Mouse (Mus musculus) liver, embryonic 14.5 days (tissue): Measurements from ENCODE around the gene Limk2. TPM values are rescaled to one million over a fixed set of nuclear protein-coding genes. Genes with fewer than 3 reads are reported as not detected.

Source experiments
- ATAC-seq: fragments of 200-750 bp; cut with Nextera tagmentation; 2 replicates; pipeline ENCODE4 v1.8.0; 2017; ENCODE audit warnings: moderate number of reproducible peaks, mild to moderate bottlenecking, moderate library complexity; ENCODE audit not compliant: insufficient read depth
- DNase-seq, 3 experiments: peaks; one replicate each; pipeline ENCODE4 v3.0.0-alpha.2; 2012 to 2013; ENCODE audit warnings: low read depth in 3 of 3, low spot score in 3 of 3
- H3K27ac ChIP-seq: fragments of 300-500 bp; sonication (generic); 2 replicates; pipeline ENCODE4 v1.5.1; 2014; ENCODE audit warnings: moderate library complexity, mild to moderate bottlenecking, control low read depth, inconsistent platforms
- H3K27me3 ChIP-seq: fragments of 300-500 bp; sonication (generic); 2 replicates; pipeline ENCODE4 v1.6.1; 2014; ENCODE audit warnings: mild to moderate bottlenecking, low read length, moderate library complexity; ENCODE audit not compliant: control insufficient read depth, insufficient read depth
- H3K36me3 ChIP-seq: fragments of 300-500 bp; sonication (generic); replicated peaks from 2 replicates; pipeline ENCODE4 v1.6.1; 2014; ENCODE audit warnings: low read depth; ENCODE audit not compliant: control insufficient read depth, insufficient read depth
- H3K4me1 ChIP-seq, 2 experiments: fragments of 200-500 bp in 1 of 2; fragments of 300-500 bp in 1 of 2; sonication (generic) in 1 of 2; replicated peaks; 2 replicates each; pipeline ENCODE4 v1.6.1; 2012 to 2014; ENCODE audit warnings: antibody characterized with exemption in 1 of 2, inconsistent platforms in 1 of 2, low read length in 1 of 2; ENCODE audit not compliant: control insufficient read depth in 2 of 2, insufficient read depth in 2 of 2
- H3K4me2 ChIP-seq: fragments of 300-500 bp; sonication (generic); 2 replicates; pipeline ENCODE4 v1.6.1; 2014; ENCODE audit warnings: low read depth, mild to moderate bottlenecking, control low read depth, moderate library complexity
- H3K4me3 ChIP-seq, 2 experiments: fragments of 200-500 bp in 1 of 2; fragments of 300-500 bp in 1 of 2; sonication (generic) in 1 of 2; 2 replicates each; pipeline ENCODE4 v1.5.1; 2012 to 2014; ENCODE audit warnings: low read depth in 2 of 2, low read length in 2 of 2, mild to moderate bottlenecking in 2 of 2, control low read depth in 1 of 2, inconsistent platforms in 1 of 2, moderate library complexity in 1 of 2; ENCODE audit not compliant: insufficient read depth in 1 of 2
- H3K9ac ChIP-seq: fragments of 300-500 bp; sonication (generic); replicated peaks from 2 replicates; pipeline ENCODE4 v1.6.1; 2014; ENCODE audit warnings: mild to moderate bottlenecking, control low read depth, moderate library complexity
- H3K9me3 ChIP-seq: fragments of 300-500 bp; sonication (generic); 2 replicates; pipeline ENCODE4 v1.6.1; 2016; ENCODE audit warnings: low read length, mixed read lengths; ENCODE audit not compliant: control insufficient read depth
- CTCF ChIP-seq: IDR thresholded peaks from 2 replicates; pipeline ENCODE4 v1.5.1; 2016; ENCODE audit warnings: antibody characterized with exemption, low read depth, control low read depth
- EP300 ChIP-seq: IDR thresholded peaks from 2 replicates; pipeline ENCODE4 v1.6.1; 2016; ENCODE audit warnings: antibody characterized with exemption, low read depth
- WGBS: fragments of 180-500 bp; shearing (Covaris S2); extraction: QIAGEN DNeasy Blood & Tissue Kit; methylation state at CpG from one replicate; pipeline ENCODE4 v1.1.7; 2014; ENCODE audit not compliant: insufficient replicate concordance; 5-methylcytosine and 5-hydroxymethylcytosine counted together
- polyA plus RNA-seq, 2 experiments: library from polyadenylated mRNA; depleted of rRNA in 1 of 2; stranded (reverse) in 1 of 2; unstranded in 1 of 2; fragments of >200 nt; fragmentation: Nextera tagmentation in 1 of 2; extraction: Ambion mirVana in 1 of 2; gene quantifications; 2 replicates each; pipeline versions ENCODE4 v1.2.1 to v1.2.3; 2012 to 2014

Gene Limk2
- polyA plus RNA-seq, 2 experiments, result 7.0 to 7.1 TPM

GRCm38 (mm10) chr11:3331756-3332642 is 77.0 kb downstream of the Limk2 start:
- ATAC-seq (peak; percentile 95), DNase-seq (peak; percentile 63 to 76 (median 65))
- Histone ChIP-seq H3K36me3 (no peaks in the 10 kb centered on the region), H3K9me3 (no peaks in the 10 kb centered on the region), H3K4me3 (peak overlapping the region; percentile 20 to 45), H3K4me2 (peak overlapping the region; percentile 69), H3K27me3 (peaks cover 10% of the 10 kb centered on the region), H3K27ac (no peak overlapping the region), H3K9ac (no peak overlapping the region), H3K4me1 (peaks cover 7 to 19% of the 10 kb centered on the region in 2 experiments; a peak in 3 of 4 replicates)
- no peak for TF ChIP-seq EP300
- TF ChIP-seq CTCF, result 0 out of 2 replicates have a peak, but pooled peaks have one; percentile 23
- under 1% methylated on average over 72 of the region's 75 CpGs for WGBS

- no peak overlapping the region for H3K27ac ChIP-seq
- no peak overlapping the region for H3K9ac ChIP-seq
- ATAC-seq (no peak), DNase-seq (no peak)
- peak overlapping the region; percentile 69 for H3K4me2 ChIP-seq
- H3K27me3 ChIP-seq, result peaks cover 10% of the 10 kb centered on the region
- no peaks in the 10 kb centered on the region for H3K9me3 ChIP-seq
- H3K36me3 ChIP-seq, result no peaks in the 10 kb centered on the region
- peak overlapping the region; percentile 17 to 23 for H3K4me3 ChIP-seq
- TF ChIP-seq EP300 (no peak), CTCF (no peak)
- peaks cover 7 to 19% of the 10 kb centered on the region in 2 experiments; a peak in 3 of 4 replicates for H3K4me1 ChIP-seq
- 6% methylated on average over 14 of the region's 14 CpGs for WGBS
Measured at GRCm38 (mm10) chr11:3330991-3331750, 77.8 kb downstream of the Limk2 start.

GRCm38 (mm10) chr11:3330566-3330965 is 78.4 kb downstream of the Limk2 start:
- H3K4me1 ChIP-seq, result peaks cover 7 to 16% of the 10 kb centered on the region in 2 experiments; a peak in 3 of 4 replicates
- no peak overlapping the region for H3K9ac ChIP-seq
- H3K36me3 ChIP-seq, result no peaks in the 10 kb centered on the region
- no peak overlapping the region for H3K27ac ChIP-seq
- TF ChIP-seq EP300 (no peak), CTCF (peak; percentile 35; the same call in 1 of the 2 replicates)
- H3K4me2 ChIP-seq, result peak overlapping the region; percentile 69
- WGBS, result 1% methylated on average over 9 of the region's 9 CpGs
- H3K27me3 ChIP-seq, result peaks cover 10% of the 10 kb centered on the region
- H3K4me3 ChIP-seq, result peak overlapping the region in 1 of 2 experiments; percentile 17; a peak in 2 of 4 replicates
- ATAC-seq (no peak), DNase-seq (peak in 1 of 3 experiments; percentile 35)
- no peaks in the 10 kb centered on the region for H3K9me3 ChIP-seq

GRCm38 (mm10) chr11:3329891-3330451 is 79.0 kb downstream of the Limk2 start, which contains the start of gene Pik3ip1:
Gene Pik3ip1 (plus strand): TSS chr11:3330401.
- DNase-seq (no peak), ATAC-seq (no peak)
- H3K27ac ChIP-seq, result no peak within 1 kb of the TSS
- no peaks in the 10 kb centered on the region for H3K36me3 ChIP-seq
- H3K9ac ChIP-seq, result no peak within 1 kb of the TSS
- TF ChIP-seq EP300, result no peak
- TF ChIP-seq CTCF, result no peak
- peaks cover 10% of the 10 kb centered on the region for H3K27me3 ChIP-seq
- H3K4me1 ChIP-seq, result peaks cover 7 to 14% of the 10 kb centered on the region in 2 experiments; a peak in 3 of 4 replicates
- H3K4me3 ChIP-seq, result peak within 1 kb of the TSS; percentile 17 to 23
- H3K4me2 ChIP-seq, result peak within 1 kb of the TSS; percentile 69
- H3K9me3 ChIP-seq, result no peaks in the 10 kb centered on the region
